Mouse (Mus musculus) thymus, adult 18-20 months (tissue): Measurements from ENCODE around the gene Wnk3.
"Not testable (repeated sequence)": the region's sequence is repeated elsewhere in the genome, so short reads cannot be mapped to it uniquely, and the experiment has no call there.

Experiments used
- DNase-seq, 2 experiments: peaks; one replicate each; pipeline ENCODE4 v3.0.0; 2022; ENCODE audit warnings: mixed read lengths in 2 of 2

The Wnk3 gene

DNA sequence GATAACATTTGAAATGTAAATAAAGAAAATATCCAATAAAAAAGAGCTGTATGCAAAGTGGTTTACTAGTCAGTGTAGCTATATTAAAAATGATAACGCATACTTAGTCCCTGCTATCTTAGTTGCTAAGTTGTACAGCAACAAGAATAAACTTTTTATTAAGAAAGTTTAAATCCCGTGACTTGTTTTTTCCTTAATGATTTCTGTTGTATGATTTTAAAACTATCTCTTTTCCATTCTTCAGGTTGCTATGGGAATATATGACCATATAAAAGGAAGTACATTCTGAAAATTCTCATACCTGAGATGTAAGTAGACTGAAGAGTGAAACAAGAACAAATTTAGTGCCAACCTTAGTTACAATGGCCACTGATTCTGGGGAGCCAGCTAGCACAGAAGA is at the start of gene Wnk3:
Gene Wnk3, plus strand, starts transcription at position 301 of the 400 bp plus-strand sequence.
- DNase-seq, result no peak

DNA sequence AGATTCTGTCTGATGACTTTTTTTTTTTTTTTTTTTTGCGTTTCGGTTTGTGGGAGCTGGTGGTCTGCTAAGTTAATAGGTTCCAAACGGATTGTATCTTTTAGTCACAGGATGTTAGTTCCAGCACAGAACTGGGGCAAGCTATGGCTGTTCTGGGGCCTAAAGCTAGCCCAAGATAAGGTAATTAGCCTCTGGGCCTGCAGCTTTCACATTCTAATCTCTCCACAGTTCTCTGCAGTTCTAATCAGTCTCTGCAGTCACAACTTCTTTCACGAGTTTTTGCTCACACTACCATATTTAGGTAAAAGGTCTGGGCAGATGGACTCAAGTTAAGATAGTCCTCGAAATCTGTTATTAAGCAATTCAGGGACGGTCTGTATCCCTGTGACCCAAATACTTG is 39.5 kb upstream of the Wnk3 start:
- DNase-seq, result no peak

DNA sequence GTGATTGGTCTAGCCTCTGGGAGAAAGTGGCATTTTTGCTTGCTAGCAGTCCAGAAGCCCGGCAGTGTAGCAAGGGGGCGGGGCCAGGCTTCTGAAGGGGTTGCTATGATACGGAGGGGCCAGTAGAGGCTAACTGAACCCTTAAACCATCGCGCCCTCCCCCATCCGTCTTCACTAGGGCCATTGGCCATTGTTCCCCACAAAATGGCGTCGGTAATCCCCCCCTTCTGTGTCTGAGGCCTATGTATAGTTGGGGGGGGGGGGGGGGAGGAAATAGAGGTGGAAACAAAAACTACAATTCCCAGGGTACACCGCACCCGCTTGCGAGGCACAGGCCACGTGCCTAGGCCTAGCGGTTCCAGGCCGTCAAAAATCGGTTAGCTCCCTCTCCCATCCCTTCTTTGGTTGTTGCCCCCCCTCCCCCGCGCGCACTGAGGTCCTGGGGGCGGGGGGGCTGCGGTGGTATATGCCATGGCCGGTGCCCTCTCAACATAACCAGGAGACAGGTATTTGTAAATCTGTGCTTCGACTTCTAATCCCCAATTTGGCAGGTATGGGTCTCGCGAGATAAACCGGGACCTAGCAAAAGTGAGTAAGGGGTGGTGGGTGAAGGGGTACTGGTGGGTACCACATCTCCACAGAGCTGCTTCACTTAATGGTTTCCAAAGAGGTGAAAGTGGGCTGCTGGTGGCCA is 29.3 kb upstream of the Wnk3 start:
- peak in 1 of 2 experiments; percentile 4 for DNase-seq

DNA sequence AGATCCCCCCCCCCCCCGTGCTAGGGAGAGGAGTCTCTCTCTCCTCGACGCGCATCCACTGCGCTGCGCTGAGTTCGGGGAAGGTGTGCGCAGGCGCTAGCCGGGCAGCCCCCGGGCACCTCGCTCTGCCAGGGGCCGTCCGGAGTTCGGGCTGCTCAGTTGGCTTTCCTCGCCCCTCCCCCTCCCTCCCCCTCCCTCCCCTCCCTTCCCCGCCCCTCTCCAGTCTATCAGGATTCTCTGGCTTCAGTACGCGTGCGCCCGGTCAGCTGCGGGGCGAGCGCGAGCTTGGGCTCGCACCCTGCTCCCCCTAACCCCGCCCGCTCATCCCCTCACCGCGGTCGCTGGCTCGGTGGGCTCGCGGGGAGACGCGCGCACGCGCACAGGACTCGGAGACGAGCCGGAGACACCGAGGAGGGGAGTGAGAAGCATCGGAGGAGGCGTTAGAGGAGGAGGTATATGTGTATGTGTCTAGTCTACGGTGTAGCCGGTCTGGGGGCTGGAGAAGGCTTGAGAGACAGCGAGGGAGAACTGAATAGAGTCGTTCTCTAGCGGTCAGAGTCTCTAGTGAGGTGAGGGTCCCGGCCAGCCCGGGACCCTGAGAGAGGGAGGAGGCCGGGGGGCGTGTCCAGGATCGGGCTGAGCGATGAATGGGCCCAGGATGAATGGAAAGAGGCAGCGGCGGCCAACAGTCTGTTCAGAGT is 28.5 kb upstream of the Wnk3 start:
- peak; percentile 32 to 42 for DNase-seq

DNA sequence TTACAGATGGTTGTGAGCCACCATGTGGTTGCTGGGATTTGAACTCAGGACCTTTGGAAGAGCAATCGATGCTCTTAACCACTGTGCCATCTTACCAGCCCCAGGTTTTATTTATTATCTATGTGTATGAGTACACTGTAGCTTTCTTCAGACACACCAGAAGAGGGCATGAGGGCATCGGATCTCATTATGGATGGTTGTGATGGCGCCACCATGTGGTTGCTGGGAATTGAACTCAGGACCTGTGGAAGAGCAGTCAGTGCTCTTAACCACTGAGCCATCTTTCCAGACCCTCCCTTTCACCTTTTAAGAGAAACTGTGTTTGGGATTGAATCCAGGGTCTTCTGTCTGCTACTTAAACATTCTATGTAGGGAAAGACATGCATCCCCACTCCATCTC is 24.7 kb upstream of the Wnk3 start:
- not testable (repeated sequence) for DNase-seq

DNA sequence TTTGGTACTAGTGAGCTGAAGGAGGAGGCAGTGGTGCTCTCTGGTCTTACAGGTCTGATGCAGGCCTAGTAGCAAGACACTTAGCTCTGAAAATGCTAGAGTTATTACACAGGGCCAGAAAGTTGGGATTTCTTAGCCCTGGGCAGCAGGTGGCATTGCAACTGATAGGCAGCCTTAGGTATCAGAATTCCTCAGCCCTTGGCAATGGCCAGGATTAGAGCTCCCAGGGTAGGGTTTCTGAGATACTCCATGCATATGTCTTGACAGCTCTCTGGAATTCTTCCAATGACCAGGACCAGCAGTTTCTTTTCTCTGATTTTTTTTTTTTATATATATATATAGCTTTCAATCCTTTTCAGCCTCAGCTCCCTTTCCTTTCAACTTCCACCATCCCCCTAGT is 100.5 kb downstream of the Wnk3 start:
- no peak for DNase-seq

DNA sequence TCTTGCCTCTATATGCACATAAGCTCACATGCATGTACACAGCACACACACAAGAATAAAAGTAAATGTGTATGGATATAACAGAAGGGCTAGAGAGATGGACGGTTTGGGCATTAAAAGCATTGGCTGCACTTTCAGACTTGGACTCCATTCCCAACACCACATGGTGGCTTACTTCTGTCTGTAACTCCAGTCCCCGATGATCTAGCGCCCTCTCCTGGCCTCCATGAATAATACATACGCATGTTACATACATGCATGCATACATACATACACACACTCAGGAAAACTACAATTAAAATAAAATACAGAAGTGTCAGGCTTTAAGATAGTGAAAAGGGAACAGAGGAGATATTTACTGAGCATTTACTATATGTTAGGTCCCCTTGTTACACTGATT is 115.9 kb downstream of the Wnk3 start:
- no peak for DNase-seq

DNA sequence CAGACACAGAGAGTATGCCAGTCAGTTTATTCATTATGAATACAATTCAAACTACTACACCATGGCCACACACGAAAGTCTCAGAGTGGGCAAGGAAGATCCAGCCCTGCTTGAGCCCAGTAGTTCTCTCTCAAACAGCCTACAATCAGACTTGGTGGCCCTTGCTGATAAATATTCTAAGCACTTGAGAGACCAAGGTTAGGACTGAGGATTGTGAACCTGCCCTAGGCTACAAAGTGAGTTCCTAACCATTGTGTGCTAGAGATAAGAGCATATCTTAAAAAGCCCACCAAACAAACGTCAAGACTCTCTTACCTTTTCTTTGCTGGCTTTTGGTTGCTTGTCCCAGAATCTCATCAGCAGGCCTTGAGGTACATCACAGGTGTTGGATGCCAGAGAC is 135.7 kb downstream of the Wnk3 start:
- no peak for DNase-seq

DNA sequence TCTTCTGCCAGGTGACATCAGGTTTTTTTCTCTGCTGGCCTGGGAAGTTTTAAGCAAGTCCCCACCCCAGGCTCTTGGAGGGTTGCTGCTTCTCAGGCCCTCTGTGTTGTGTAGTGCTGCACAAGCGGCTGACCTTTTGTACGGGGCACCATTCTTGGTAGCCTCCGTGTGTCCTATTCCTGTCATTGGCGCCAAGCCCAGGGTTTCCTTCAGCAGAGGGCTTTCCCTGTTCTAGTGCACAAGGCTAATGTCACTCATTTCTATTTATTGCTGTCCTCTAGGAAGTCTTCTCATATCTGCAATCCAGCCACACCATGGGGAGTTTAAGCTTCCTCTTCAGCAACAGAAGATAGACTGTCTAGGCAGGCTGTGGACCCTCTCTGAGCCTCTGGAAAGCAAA is 139.9 kb downstream of the Wnk3 start:
- DNase-seq, result no peak

DNA sequence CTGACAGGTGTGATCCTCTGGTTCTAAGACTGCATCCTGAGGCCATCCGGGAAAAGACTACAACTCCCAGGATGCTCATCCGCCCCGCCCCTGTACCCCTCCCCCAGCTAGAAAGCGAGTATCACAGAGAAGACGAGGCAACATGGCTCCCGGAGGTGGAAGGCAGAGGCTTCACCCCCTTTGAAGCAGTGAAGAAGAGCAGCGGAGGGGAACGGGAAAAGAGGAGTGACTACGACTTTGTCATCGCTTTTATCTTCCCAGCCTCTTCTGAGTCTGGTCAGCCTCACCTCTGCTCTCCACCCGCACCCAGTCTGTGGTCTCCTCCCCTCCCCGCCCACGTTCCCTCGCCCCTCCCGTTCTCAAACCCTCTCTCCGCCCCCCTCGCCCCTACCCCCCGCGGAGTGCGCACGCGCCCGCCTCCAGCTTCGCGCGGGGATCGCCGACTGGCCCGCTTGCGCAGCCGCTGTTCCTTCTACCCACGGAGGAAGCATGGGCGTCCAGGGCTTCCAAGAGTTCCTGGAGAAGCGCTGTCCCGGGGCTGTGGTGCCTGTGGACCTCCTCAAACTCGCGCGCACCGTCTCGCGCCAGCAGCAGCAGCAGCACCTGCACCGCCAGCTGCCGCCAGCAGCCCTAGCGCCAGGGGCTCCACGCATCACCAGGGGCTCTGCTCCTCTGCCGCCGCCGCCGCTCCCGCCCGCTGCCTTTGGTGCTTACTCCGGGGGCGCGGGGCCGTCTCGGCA is 146.1 kb downstream of the Wnk3 start, which contains the start of gene Fam120c:
Gene Fam120c, plus strand, starts transcription at position 415 of the 740 bp plus-strand sequence.
- peak; percentile 73 to 77 for DNase-seq

DNA sequence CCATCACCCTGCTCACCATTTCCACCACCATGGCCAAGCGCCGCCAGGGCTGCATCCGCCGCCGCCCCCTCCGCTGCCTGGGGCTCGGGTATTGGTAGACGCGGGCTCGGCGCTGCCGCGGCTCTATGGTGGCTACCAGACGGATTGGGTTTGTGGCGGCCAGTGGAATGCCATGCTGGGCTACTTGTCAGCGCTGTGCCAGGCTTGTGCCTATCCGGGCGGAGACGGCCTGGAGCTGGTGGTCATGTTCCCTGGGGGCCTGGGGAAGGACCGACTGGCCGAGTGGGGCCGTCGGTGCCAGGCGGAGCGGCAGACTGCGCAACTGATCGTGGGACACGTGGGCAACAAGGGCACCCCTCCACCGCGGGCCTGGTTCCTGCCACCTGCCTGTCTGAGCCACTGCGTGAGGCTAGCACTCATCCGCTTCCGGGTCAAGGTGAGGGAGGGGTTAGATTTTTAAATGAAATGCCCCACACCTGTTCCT is 146.7 kb downstream of the Wnk3 start:
- peak; percentile 46 to 63 for DNase-seq

DNA sequence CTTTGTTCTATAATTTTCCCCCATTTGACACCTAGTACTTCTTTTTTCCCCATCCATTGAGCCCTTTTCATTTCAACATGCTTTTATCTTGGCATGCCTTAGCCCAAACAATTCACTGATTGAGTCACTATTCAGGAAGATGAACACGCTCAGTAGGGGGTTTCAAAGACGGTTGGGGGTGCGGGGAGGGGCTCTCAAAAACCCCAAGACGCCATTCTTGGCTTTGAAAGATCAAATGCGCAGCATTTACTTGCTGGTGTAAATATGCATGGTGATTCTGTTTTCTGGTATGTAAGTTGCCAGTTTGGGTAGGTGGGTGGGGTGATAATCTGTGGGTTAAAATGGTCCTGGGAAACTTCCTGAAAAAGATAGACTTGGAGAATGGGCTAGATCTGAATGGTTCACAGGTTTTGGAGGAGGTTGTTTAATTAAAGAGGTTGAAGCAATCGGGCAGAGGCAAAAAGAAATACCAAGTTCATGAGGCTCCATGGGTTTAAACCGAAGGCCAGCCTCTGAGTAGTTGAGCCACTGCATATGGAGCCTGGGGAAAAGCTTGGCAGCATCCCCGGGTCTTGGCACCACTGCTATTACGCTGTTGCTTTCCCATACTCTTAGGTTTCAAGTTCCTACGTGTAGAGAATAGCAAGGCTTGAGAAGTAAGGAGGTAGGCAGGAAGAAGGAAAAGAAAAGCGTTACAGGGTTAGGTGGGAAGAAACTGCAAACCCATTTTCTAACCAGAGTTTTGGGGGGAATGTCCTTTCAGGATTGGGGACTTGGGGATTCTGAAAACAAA is 147.7 kb downstream of the Wnk3 start:
- DNase-seq, result no peak

DNA sequence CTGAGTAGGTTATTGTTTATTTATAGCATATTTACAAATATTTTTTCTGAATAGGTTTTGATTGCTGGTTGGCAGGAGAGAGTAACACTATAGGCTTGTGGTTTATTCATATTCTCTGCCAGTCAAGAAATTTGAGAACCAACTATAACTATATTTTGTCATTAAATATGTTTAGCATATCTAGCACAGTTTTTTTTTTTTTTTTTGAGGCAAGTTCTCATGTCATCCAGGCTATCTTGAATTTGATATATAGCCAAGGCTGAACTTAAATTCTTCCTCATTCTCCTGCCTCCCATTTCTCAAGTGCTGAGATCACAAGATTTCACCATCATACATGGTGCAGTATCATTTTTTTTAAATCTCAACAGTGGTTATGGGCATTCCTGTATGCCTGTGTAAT is 149.4 kb downstream of the Wnk3 start:
- no peak for DNase-seq

DNA sequence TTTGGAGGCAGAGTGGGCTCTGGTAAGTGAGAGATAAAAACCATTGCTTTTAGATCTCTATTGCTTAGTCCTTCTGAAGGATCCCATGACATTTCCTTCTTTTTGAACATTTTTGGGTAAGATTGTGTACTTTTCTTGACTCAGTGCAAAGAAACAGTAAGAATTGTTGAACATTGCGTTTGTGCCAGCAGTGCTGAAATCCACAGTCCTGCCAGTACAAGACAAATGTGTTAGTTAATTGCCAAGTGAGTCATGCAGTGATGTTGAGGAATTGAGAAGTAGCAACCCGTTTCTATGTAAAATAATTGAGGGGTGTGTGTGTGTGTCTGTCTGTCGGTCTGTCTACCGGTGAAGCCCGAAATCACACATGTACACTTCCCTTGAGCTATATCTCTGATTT is 151.4 kb downstream of the Wnk3 start:
- no peak for DNase-seq
